Mouse (Mus musculus): ENCODE data around the gene Hoxb1. TPM values are rescaled to one million over a fixed set of nuclear protein-coding genes. Genes with fewer than 3 reads are reported as not detected.

Hoxb1 gene
- polyA plus RNA-seq (2017; shearing (Covaris generic)), result not detected

- no peak for ATAC-seq
Observed at GRCm38 (mm10) chr11:96365441-96366091, at the start of gene Hoxb1. Hoxb1 (plus strand) TSS chr11:96365752.

DNA sequence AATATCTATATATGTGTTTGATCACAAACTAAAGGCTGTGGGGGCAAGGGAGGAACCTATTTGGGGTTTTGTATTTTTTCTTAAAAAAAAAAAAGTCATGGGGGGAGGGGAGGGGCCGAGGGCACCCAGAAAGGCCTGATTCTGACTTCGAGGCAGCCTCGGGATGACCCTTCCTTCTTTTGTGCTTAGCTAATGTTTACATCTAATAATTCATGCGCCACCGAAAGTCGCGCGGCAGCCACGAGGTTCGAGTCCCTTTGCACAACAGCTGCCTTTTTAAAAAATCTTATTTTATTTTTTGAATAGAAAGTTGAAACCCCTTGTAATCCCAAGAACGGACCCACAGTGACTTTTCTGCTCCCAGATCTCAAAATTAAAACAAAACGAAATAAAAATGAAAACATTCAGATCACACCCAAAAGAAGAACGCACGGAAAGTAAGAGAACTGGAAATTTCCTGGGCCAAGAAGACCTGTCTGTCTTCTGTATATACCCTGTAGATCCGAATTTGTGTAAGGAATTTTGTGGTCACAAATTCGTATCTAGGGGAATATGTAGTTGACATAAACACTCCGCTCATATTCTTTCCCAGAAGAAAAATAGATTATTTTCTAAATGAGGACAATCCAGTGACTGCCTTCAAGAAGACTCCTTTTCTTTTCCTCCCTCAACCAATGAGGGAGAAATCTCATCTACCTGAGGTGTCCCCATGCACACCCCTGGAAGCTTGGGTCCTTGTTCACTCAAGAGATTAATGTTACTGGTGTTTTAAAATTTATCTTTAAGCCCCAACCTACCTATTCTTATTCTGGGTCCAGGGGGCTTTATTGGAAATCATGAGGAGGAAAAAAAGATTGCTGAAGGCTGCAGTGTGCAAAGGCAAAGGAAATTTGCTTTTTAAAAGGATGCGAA, 48.6 kb upstream of the Hoxb1 start:
- ATAC-seq, result no peak

DNA sequence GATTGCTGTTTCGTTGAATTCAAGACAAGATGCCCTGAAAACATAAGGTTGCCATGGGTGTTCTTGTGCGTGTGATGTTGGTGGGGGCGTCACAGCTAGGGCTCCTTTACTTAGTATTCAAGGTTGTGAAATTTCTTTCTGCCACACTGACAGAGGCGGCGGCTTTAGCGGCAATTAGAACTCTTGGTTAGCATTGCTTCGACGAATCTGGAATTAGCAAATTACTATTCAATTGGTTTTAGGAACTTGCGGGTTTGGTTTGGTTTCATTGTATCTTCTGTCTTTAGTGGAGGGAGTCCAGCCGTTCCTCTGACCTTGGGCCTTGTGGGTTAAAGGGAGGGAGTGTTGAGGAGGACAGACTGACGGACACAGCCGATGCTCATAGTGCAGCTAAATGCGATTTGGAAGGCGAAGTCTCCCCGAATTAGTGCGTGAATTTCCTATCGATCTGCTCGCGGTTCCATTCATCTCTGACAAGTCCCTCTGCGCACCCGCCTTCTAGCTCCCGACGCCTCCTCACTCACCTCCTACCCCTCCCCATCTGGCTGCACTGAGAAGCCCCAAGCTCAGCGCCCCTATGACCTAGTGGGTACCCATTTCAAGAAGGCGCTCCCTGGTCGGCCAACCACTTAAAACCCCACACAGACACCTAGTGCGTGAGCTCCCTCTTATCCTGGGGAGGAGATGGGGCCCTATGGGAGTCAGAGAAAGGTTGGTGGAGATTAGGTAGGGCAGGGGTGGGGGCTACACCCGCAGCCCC, 47.8 kb upstream of the Hoxb1 start, which contains the start of gene Hoxb4:
TSS of gene Hoxb4 (plus strand) at position 660 of the 760 bp plus-strand sequence.
- peak; percentile 7 for ATAC-seq

DNA sequence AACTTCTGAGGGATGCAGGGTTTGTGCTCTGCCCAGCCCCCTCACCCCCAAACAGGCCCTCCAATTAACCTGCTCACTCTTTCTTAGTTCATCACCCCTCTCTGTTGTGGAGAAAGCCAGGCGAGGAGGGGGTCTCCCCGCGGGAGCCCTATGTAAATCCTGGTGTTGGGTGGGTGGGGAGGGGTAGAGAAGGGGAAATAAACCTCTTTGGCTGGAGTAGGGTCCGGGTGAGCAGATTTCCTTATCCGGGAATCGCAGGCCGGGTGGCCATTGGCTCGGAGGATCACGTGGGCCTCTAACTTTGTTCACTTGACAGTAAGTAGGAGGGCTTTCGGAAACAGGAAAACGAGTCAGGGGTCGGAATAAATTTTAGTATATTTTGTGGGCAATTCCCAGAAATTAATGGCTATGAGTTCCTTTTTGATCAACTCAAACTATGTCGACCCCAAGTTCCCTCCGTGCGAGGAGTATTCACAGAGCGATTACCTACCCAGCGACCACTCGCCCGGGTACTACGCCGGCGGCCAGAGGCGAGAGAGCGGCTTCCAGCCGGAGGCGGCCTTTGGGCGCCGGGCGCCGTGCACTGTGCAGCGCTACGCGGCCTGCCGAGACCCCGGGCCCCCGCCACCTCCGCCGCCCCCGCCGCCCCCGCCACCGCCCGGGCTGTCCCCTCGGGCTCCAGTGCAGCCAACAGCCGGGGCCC, 47.0 kb upstream of the Hoxb1 start:
- peak; percentile 79 for ATAC-seq

DNA sequence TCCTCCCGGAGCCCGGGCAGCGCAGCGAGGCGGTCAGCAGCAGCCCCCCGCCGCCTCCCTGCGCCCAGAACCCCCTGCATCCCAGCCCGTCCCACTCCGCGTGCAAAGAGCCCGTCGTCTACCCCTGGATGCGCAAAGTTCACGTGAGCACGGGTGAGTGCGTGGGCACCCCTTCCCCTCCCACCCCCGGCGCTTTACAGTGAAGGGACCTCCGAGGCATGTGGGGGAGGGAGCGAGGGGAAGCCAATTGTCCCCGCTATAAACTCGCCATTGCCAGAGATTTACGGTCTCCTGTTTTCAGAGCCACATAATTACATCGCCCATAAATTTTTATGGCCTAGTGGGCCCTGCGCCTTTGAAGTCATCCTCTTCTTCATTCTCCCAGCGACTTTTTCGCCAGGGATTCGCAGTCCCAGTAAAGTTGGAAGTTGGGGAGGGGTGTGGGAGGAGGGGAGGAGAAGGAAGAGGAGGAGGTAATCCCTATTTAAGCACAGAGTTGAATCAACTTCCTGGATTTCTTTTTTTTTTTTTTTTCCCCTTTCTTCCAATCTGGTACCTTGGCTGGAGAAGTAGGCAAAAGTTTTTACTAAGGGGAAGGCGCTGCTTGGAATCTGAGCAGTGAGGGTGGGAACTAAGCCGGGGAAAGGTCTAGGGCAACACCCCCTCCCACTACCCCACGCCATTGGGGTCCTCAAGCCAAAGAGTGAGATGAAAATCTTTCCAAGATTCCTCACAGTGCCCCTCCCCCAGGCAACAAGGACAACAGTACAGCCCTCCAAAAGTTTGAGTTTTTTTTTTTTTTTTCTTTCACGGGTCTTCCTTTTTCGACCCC, 46.3 kb upstream of the Hoxb1 start:
- no peak for ATAC-seq

GRCm38 (mm10) chr11:96319910-96320309, 45.6 kb upstream of the Hoxb1 start:
- no peak for ATAC-seq

DNA sequence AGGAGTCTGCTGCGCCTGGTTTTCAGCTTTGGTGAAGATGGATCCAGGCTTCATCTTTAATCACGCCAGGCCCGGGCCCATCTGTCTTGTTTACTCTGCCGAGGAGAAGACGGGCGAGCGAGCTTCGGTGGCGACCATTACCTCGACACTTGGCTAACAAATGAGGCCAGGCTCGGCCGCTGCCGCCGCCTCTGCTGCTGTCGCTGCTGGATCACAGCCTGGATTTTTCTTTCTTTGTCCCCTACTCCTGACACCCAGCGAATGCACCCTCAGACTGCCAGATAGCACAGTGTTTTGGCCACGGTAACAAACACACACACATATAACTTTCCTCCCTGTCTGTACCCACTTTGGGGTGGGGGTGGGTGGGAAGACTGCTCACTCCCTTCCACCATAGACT, 44.9 kb upstream of the Hoxb1 start:
- ATAC-seq, result no peak

DNA sequence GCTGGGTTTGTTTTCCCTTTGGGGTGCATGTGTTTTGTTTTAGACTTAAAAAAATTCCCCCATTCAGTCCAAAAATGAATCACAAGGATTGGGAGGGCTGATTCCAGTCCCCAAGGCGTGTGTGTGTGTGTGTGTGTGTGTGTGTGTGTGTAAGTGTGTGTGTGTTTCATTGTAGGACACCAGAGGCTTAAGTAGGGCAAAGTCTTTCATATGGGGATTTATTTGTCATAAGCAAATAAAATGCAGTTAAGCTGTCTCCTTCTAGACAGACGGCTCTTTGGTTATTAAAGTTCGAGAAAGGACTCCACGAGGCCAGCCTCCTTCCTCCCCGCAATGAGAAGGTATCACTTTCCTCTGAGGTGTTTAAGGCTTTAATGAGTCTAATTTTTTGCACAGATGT, 43.7 kb upstream of the Hoxb1 start:
- no peak for ATAC-seq

- no peak for ATAC-seq
Observed at GRCm38 (mm10) chr11:96322738-96323137, 42.8 kb upstream of the Hoxb1 start.

GRCm38 (mm10) chr11:96323154-96323553, 42.4 kb upstream of the Hoxb1 start, which contains the start of gene Hoxb3:
Hoxb3 (plus strand) TSS chr11:96323326.
- ATAC-seq, result no peak

DNA sequence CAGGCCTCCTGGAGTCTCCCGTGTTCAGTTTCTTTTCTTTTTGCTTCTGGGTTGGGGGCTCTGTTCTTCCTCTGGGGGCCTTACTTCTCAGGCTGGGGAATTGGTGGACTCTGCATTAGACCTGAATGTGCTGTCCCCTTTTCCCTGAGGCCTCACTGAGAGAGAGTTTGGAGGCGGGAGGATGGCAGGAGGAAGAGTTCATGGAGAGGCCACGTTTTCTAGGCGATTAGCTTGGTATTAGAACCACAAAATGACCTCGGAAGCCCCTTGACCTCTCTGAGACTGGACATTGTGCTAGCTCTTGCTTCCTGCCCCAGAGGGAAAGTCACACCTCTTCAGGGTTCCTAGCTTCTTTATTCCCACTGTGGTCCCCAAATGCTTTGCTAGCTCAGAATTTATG, 41.4 kb upstream of the Hoxb1 start:
- ATAC-seq, result no peak

GRCm38 (mm10) chr11:96324965-96325364, 40.6 kb upstream of the Hoxb1 start:
- no peak for ATAC-seq

GRCm38 (mm10) chr11:96325747-96326212, 39.8 kb upstream of the Hoxb1 start:
- no peak for ATAC-seq

- ATAC-seq, result no peak
Observed at GRCm38 (mm10) chr11:96326705-96327104, 38.8 kb upstream of the Hoxb1 start.

DNA sequence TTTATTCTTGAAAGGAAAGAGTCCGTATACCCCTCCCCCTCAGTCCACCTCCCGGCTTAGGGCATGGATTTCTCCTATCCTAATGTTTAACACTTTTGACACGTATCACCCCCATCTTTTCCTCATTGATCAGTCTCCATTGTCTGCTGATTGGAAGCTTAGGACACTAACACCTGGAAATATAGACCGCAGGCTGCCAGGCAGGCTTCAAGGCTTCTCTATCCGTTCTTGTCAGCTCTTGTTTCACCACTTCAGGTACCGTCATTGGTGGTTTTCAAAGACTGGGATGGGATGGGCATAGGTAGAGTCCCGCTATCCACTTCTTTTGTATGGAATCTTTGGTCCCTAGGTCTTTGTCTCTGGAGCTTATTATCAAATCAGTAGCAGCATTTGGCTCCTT, 38.4 kb upstream of the Hoxb1 start:
- no peak for ATAC-seq

DNA sequence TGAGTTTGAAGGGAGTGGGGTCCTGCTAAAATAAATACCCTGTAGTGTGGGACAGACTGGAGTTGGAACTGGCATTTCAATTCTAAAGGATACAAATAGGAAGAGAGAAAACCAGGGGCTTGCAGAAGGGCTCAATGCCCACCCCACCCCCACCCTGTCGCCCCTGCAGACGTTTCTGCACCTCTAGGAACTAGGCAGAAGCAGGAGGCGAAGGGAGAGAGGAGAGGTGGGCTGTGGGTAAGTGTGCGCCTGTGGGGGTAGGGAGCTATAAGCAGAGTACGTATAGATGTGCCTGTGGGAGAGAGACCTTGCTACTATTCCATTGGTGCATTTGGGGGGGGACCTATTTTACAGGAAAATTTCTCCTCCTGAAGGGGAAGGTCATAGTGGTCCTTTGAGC, 37.8 kb upstream of the Hoxb1 start:
- no peak for ATAC-seq

GRCm38 (mm10) chr11:96328605-96329004, 36.9 kb upstream of the Hoxb1 start:
- ATAC-seq, result no peak

- ATAC-seq, result no peak
Observed at GRCm38 (mm10) chr11:96332105-96332504, 33.4 kb upstream of the Hoxb1 start.

GRCm38 (mm10) chr11:96332618-96333032, 32.9 kb upstream of the Hoxb1 start:
- no peak for ATAC-seq

DNA sequence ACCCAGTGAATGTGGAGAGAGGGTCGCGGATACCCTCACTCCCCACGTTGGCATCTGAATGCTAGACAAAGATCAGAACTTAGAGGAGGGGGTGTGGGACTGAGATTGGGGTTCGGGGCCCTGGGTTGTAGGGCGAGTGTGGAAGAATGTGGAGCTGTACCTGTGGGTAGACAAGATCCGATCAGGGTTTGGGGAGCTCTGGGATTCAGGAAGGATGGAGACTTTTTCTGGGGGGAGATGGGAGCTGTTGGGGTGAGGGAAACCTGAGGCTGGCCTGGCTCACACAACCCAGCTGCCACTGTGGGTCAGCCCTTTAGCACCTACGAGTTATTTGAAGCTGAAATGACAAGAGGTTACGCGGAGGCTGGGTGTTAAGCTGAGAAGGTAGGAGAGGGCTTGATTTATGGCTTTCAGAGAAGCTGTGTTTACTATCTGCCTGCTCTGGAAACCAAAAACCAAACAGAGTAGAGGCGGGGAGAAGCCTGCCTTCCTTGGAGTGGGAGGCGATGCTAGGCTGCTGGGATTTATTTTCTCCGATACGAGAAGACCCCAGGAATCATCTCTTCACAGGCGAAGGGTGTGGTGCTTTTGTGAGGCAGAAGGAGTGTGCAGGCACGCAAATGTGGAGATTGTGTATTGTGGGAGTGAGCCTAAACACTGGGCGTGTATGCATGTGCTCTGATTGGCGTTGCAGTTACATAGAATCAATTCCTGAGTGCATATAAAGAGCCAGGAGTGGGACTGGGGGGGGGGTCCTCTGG, 32.1 kb upstream of the Hoxb1 start:
- ATAC-seq, result no peak

DNA sequence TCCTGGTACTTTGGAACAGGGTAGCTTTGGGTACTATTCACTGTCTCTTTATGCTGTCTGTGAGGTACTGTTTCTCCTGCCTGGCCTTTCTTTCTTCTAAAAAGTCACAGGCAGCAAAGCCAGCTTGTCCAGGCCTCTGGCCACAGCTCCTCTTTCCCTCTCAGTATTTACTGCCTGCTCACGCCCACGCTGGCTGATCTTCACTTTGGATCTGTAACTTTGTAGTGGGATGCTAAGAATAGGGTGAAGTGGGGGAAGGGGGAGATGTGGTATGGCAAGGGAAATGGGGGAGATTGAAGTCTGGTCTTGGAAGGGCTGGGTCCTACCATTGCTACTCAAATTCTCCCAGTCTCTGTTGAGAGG, 31.6 kb upstream of the Hoxb1 start:
- no peak for ATAC-seq
